Mouse (Mus musculus) lung, adult 2 months (tissue): ENCODE measurements around the gene Gm49425.

Experiments used
- CTCF ChIP-seq: fragments of 200-500 bp; IDR thresholded peaks from 2 replicates; pipeline ENCODE4 v1.5.1; 2011; ENCODE audit warnings: mild to moderate bottlenecking, low read length, control low read depth; ENCODE audit not compliant: insufficient read depth
- POLR2A ChIP-seq: fragments of 200-500 bp; IDR thresholded peaks from 2 replicates; pipeline ENCODE4 v1.6.1; 2011; ENCODE audit warnings: low read depth, mild to moderate bottlenecking, control low read depth, low read length, borderline replicate concordance; ENCODE audit errors: extremely low read depth

DNA sequence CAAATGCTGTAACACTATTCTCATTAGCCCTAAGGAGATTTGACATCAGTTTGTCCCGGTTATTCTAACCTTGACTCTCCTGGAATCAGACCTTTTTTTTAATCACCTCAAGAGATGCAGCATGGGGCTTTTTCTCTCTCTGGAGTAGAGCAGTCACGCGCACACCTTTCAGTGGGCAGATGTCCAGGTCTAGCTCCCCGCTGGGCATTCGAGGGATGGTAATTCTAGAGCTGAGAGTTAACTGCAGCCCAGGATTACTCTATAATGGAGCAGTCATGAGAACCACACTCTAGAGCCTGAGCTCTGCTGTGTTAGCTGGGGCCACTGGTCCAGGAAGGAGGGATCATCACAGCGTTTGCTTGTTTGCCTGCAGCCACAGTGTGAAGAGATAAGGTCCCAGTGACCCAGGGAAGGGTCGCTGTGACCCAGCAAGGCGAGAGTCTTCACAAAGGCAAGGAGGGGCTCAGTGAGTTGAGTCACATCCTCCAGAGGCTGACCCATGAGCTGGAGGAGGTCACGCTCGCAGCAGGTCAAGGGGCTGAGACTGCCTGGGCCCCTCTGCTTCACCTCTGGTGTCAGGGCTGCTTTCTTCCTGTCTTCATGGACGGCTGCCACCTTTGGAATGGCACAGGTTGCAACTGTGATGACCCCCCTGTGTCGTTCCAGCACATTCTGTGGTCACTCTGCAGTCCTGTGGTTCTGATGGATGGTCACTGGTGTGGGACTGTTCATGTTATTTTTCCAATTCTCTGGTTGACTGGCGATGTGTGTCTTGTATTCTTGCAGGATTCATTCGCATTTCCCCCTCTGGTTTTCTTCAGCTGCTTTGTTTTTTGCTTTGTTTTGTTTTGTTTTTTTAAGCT, 9.9 kb downstream of the Gm49425 start:
- TF ChIP-seq CTCF, result no peak
- TF ChIP-seq POLR2A, result no peak
